Mouse (Mus musculus): ENCODE results near the gene Man1a. TPM values are rescaled to one million over a fixed set of nuclear protein-coding genes. Genes with fewer than 3 reads are reported as not detected.

Gene Man1a
- 17.6 and 29.2 TPM in 2 replicates for polyA plus RNA-seq (2012; rRNA removed)

DNA sequence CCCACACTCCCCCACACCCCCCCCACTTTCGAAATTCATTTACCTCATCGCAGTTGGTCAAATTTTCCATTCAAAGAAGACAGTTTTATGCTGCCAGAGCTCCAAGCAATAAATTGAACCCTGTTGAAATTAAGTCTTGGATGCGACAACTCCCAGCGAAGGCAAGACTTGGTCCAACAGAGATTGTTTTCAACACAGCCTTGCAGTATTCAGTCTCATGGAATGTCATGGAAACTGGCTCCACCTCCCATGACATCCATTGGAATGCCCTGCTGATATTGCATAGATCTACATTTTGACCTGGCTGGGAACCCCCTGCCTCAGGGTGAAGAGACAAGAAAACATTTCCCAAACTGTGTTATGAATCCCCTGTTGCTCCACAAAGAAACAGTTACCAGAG is at the start of gene Man1a:
Gene Man1a (minus strand): TSS at position 190 of the 400 bp plus-strand sequence.

All from ovary, adult 2 months (tissue).